Mouse (Mus musculus) cerebellum, adult (tissue): ENCODE results near the gene Fam205a3.
"Not testable (repeated sequence)": the region's sequence is repeated elsewhere in the genome, so short reads cannot be mapped to it uniquely, and the experiment has no call there.

ENCODE experiments used
- ATAC-seq: cut with Nextera tagmentation; 2 replicates; pipeline ENCODE4 v1.9.2; 2017; ENCODE audit warnings: mild to moderate bottlenecking, moderate library complexity, mixed read lengths; ENCODE audit not compliant: insufficient number of reproducible peaks, low FRiP score, low TSS enrichment

The Fam205a3 gene

DNA sequence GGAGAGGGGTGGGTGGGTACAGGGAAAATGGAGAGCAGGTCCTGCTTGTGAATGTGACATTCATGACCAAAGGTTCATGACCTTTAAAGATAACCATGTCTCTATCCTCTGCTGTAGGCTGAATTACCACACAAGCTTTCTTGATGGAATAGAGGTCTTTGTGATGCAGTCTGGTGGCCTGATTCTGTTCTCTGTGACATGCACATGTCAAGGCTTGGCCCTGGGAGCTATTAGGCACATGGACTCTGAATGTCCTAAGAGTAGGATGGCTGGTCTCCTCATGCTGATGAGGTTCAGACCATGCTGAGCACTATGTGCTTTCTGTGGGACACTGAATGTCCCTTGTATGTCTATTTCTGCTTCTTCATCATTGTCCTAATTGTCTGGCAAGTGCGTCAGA, at the start of gene Fam205a3:
TSS of gene Fam205a3 (plus strand) at position 301 of the 400 bp plus-strand sequence.
- not testable (repeated sequence) for ATAC-seq

GRCm38 (mm10) chr4:42293967-42294366, 24.2 kb upstream of the Fam205a3 start, which contains the start of gene Gm21953:
Gm21953 (plus strand) TSS chr4:42294267.
- not testable (repeated sequence) for ATAC-seq
